Mouse (Mus musculus) heart, embryonic 15.5 days (tissue): ENCODE results near the gene Eno2. TPM values are rescaled to one million over a fixed set of nuclear protein-coding genes. Genes with fewer than 3 reads are reported as not detected.

Experiments
- ATAC-seq: fragments of 200-750 bp; cut with Nextera tagmentation; replicated peaks from 2 replicates; pipeline ENCODE4 v1.8.0; 2017; ENCODE audit warnings: low read depth, moderate TSS enrichment; ENCODE audit not compliant: insufficient number of reproducible peaks, insufficient read depth, low FRiP score
- H3K27ac ChIP-seq: fragments of 300-500 bp; sonication (generic); 2 replicates; pipeline ENCODE4 v1.5.1; 2015; ENCODE audit warnings: mild to moderate bottlenecking, inconsistent platforms
- H3K27me3 ChIP-seq: fragments of 300-500 bp; sonication (generic); 2 replicates; pipeline ENCODE4 v1.6.1; 2015; ENCODE audit warnings: inconsistent platforms
- H3K36me3 ChIP-seq: fragments of 300-500 bp; sonication (generic); 2 replicates; pipeline ENCODE4 v1.6.1; 2015; ENCODE audit warnings: mild to moderate bottlenecking, inconsistent platforms
- H3K4me1 ChIP-seq: fragments of 300-500 bp; sonication (generic); replicated peaks from 2 replicates; pipeline ENCODE4 v1.6.1; 2015; ENCODE audit warnings: inconsistent platforms
- H3K4me2 ChIP-seq: fragments of 300-500 bp; sonication (generic); 2 replicates; pipeline ENCODE4 v1.6.1; 2015; ENCODE audit warnings: inconsistent platforms, mild to moderate bottlenecking, moderate library complexity
- H3K4me3 ChIP-seq: fragments of 300-500 bp; sonication (generic); 2 replicates; pipeline ENCODE4 v1.5.1; 2015; ENCODE audit warnings: mild to moderate bottlenecking, inconsistent platforms
- H3K9ac ChIP-seq: fragments of 300-500 bp; sonication (generic); 2 replicates; pipeline ENCODE4 v1.6.1; 2015; ENCODE audit warnings: mild to moderate bottlenecking, inconsistent platforms
- H3K9me3 ChIP-seq: fragments of 300-500 bp; sonication (generic); replicated peaks from 2 replicates; pipeline ENCODE4 v1.6.1; 2016; ENCODE audit warnings: inconsistent platforms
- WGBS: fragments of 180-500 bp; shearing (Covaris S2); methylation state at CpG from one replicate; pipeline ENCODE4 v1.1.7; 2015; ENCODE audit warnings: mixed read lengths; 5-methylcytosine and 5-hydroxymethylcytosine counted together
- microRNA counts: library from miRNA; unstranded; fragments of <30 nt; microRNA quantifications from one replicate; lab custom pipeline; 2016
- microRNA-seq: library from miRNA; unstranded; fragments of <30 nt; microRNA quantifications from one replicate; pipeline ENCODE4, GENCODE M21; 2016
- polyA plus RNA-seq: library from polyadenylated mRNA; unstranded; fragments of >200 nt; fragmentation: Nextera tagmentation; extraction: Ambion mirVana; gene quantifications from 2 replicates; pipeline ENCODE4 v1.2.1, GENCODE M21; 2015

The Eno2 gene
- polyA plus RNA-seq, 1 experiment from 2014 or later = 2.7 TPM

- Histone ChIP-seq H3K27me3 (no peaks in the 10 kb centered on the region), H3K4me1 (peaks cover 9% of the 10 kb centered on the region), H3K36me3 (peaks cover 11% of the 10 kb centered on the region), H3K4me2 (no peak overlapping the region), H3K9ac (no peak overlapping the region), H3K9me3 (no peaks in the 10 kb centered on the region), H3K4me3 (no peak overlapping the region), H3K27ac (no peak overlapping the region)
- 54% methylated on average over 11 of the region's 11 CpGs for WGBS
- no peak for ATAC-seq
These were observed 48.6 kb downstream of the Eno2 start for GRCm38 (mm10) chr6:124720904-124721303.

- Histone ChIP-seq H3K4me2 (no peak overlapping the region), H3K9me3 (no peaks in the 10 kb centered on the region), H3K36me3 (peaks cover 25% of the 10 kb centered on the region), H3K4me1 (peaks cover 9% of the 10 kb centered on the region), H3K4me3 (peak overlapping the region; percentile 9; the same call in 1 of the 2 replicates), H3K27me3 (no peaks in the 10 kb centered on the region), H3K27ac (peak overlapping the region; percentile 0; the same call in 1 of the 2 replicates), H3K9ac (no peak overlapping the region)
- 50% methylated on average over 7 of the region's 7 CpGs for WGBS
- ATAC-seq = no peak
These were observed 50.0 kb downstream of the Eno2 start for GRCm38 (mm10) chr6:124719354-124719978.

- peak overlapping the region; percentile 0; the same call in 1 of the 2 replicates for H3K27ac ChIP-seq
- H3K4me1 ChIP-seq = peaks cover 15% of the 10 kb centered on the region
- H3K36me3 ChIP-seq = peaks cover 31% of the 10 kb centered on the region
- ATAC-seq = no peak
- no peaks in the 10 kb centered on the region for H3K27me3 ChIP-seq
- H3K9ac ChIP-seq = no peak overlapping the region
- H3K4me2 ChIP-seq = no peak overlapping the region
- H3K4me3 ChIP-seq = peak overlapping the region; percentile 24; the same call in 1 of the 2 replicates
- H3K9me3 ChIP-seq = no peaks in the 10 kb centered on the region
- 71% methylated on average over 16 of the region's 16 CpGs for WGBS
These were observed 50.8 kb downstream of the Eno2 start for GRCm38 (mm10) chr6:124718703-124719102.

- WGBS = 76% methylated on average over 13 of the region's 13 CpGs
- H3K9ac ChIP-seq = no peak overlapping the region
- peaks cover 33% of the 10 kb centered on the region for H3K36me3 ChIP-seq
- ATAC-seq = no peak
- H3K27ac ChIP-seq = no peak overlapping the region; the same call in 1 of the 2 replicates
- peak overlapping the region; percentile 3; the same call in 1 of the 2 replicates for H3K4me2 ChIP-seq
- H3K27me3 ChIP-seq = no peaks in the 10 kb centered on the region
- peak overlapping the region; percentile 24; the same call in 1 of the 2 replicates for H3K4me3 ChIP-seq
- H3K9me3 ChIP-seq = no peaks in the 10 kb centered on the region
- peaks cover 22% of the 10 kb centered on the region for H3K4me1 ChIP-seq
These were observed 51.5 kb downstream of the Eno2 start for GRCm38 (mm10) chr6:124717968-124718367.

GRCm38 (mm10) chr6:124716864-124717490 lies 52.5 kb downstream of the Eno2 start:
- peaks cover 26% of the 10 kb centered on the region for H3K4me1 ChIP-seq
- H3K9me3 ChIP-seq = no peaks in the 10 kb centered on the region
- H3K36me3 ChIP-seq = peaks cover 33% of the 10 kb centered on the region
- WGBS = 63% methylated on average over 20 of the region's 20 CpGs
- H3K27me3 ChIP-seq = no peaks in the 10 kb centered on the region
- H3K9ac ChIP-seq = no peak overlapping the region
- H3K27ac ChIP-seq = no peak overlapping the region
- ATAC-seq = no peak
- H3K4me2 ChIP-seq = no peak overlapping the region; the same call in 1 of the 2 replicates
- H3K4me3 ChIP-seq = no peak overlapping the region

GRCm38 (mm10) chr6:124712918-124713317 lies 56.6 kb downstream of the Eno2 start:
- peak overlapping the region; percentile 76 for H3K4me2 ChIP-seq
- no peak for ATAC-seq
- H3K27me3 ChIP-seq = no peaks in the 10 kb centered on the region
- 11% methylated on average over 11 of the region's 11 CpGs for WGBS
- H3K4me1 ChIP-seq = peaks cover 34% of the 10 kb centered on the region
- H3K9ac ChIP-seq = peak overlapping the region; percentile 88
- H3K27ac ChIP-seq = peak overlapping the region; percentile 87
- H3K36me3 ChIP-seq = peaks cover 39% of the 10 kb centered on the region
- H3K4me3 ChIP-seq = peak overlapping the region; percentile 84
- no peaks in the 10 kb centered on the region for H3K9me3 ChIP-seq

GRCm38 (mm10) chr6:124711824-124712782 lies 57.4 kb downstream of the Eno2 start, which contains the start of the genes Emg1 and Phb2:
Gene Emg1, minus strand, starts transcription at chr6:124712178.
Gene Phb2, plus strand, starts transcription at chr6:124712336.
- under 1% methylated on average over 76 of the region's 76 CpGs for WGBS
- H3K9ac ChIP-seq = peak within 1 kb of the TSS; percentile 88
- ATAC-seq = peak; percentile 97
- no peaks in the 10 kb centered on the region for H3K9me3 ChIP-seq
- no peaks in the 10 kb centered on the region for H3K27me3 ChIP-seq
- H3K4me3 ChIP-seq = peak within 1 kb of the TSS; percentile 84
- H3K27ac ChIP-seq = peak within 1 kb of the TSS; percentile 87
- H3K4me2 ChIP-seq = peak within 1 kb of the TSS; percentile 76
- H3K36me3 ChIP-seq = peaks cover 40% of the 10 kb centered on the region
- peaks cover 34% of the 10 kb centered on the region for H3K4me1 ChIP-seq

MicroRNA genes within 50 kb of the gene (microRNA counts, 519-probe panel; counts per million panel counts)
- microRNA mmu-miR-141 (lab: Ali Mortazavi, UCI) = 895 counts per million, percentile 3 among the panel's probes with 10 or more counts
- 2,284 counts per million, percentile 38 among the panel's probes with 10 or more counts for microRNA mmu-miR-200c (lab: Ali Mortazavi, UCI)

Small RNA genes within 50 kb of the gene (microRNA-seq; reads per million reads assigned to microRNA genes)
- gene Mir141 (237 reads per million, percentile 62 among the genes with 10 or more reads in this experiment), gene Mir200c (2,049 reads per million, percentile 83 among the genes with 10 or more reads in this experiment)

Other genes with a start within 250 kb of the Eno2 start
- gene C1s1, start 227.3 kb downstream of the Eno2 start, polyA plus RNA-seq = 2.0 and 3.6 TPM in 2 replicates
- gene C1rb, start 199.4 kb downstream of the Eno2 start, polyA plus RNA-seq = not detected in 2 replicates
- gene C1s2, start 133.6 kb downstream of the Eno2 start, polyA plus RNA-seq = not detected in 2 replicates
- 41.0 and 53.6 TPM in 2 replicates for gene Lpcat3, start 106.6 kb downstream of the Eno2 start, polyA plus RNA-seq
- gene Emg1, start 57.5 kb downstream of the Eno2 start, polyA plus RNA-seq = 108 and 121 TPM in 2 replicates
- gene Phb2, start 57.3 kb downstream of the Eno2 start, polyA plus RNA-seq = 307 and 324 TPM in 2 replicates
- 5.6 and 21.1 TPM in 2 replicates for gene Ptpn6, start 31.0 kb downstream of the Eno2 start, polyA plus RNA-seq
- gene Grcc10, start 28.3 kb downstream of the Eno2 start, polyA plus RNA-seq = 387 and 416 TPM in 2 replicates
- gene Gm45234, start 13.7 kb downstream of the Eno2 start, polyA plus RNA-seq = not detected in 2 replicates
- 9.3 and 11.7 TPM in 2 replicates for gene Atn1, start 13.1 kb downstream of the Eno2 start, polyA plus RNA-seq
- 0.83 and 1.0 TPM in 2 replicates for gene Lrrc23, start 10.1 kb upstream of the Eno2 start, polyA plus RNA-seq
- 7.0 and 9.8 TPM in 2 replicates for gene Spsb2, start 39.0 kb upstream of the Eno2 start, polyA plus RNA-seq
- 1,247 and 1,352 TPM in 2 replicates for gene Tpi1, start 44.6 kb upstream of the Eno2 start, polyA plus RNA-seq
- gene Usp5, start 59.8 kb upstream of the Eno2 start, polyA plus RNA-seq = 87.2 and 114 TPM in 2 replicates
- 117 and 128 TPM in 2 replicates for gene Cdca3, start 59.9 kb upstream of the Eno2 start, polyA plus RNA-seq
- gene Gnb3, start 70.6 kb upstream of the Eno2 start, polyA plus RNA-seq = 4.9 and 5.2 TPM in 2 replicates
- gene P3h3, start 88.1 kb upstream of the Eno2 start, polyA plus RNA-seq = 14.0 and 24.2 TPM in 2 replicates
- 2.2 and 2.4 TPM in 2 replicates for gene Gpr162, start 94.3 kb upstream of the Eno2 start, polyA plus RNA-seq
- 0.05 and 0.68 TPM in 2 replicates for gene Cd4, start 118.5 kb upstream of the Eno2 start, polyA plus RNA-seq
- 1.2 and 1.7 TPM in 2 replicates for gene Lag3, start 142.0 kb upstream of the Eno2 start, polyA plus RNA-seq
- gene Ptms, start 150.4 kb upstream of the Eno2 start, polyA plus RNA-seq = 255 and 294 TPM in 2 replicates
- gene Mlf2, start 161.7 kb upstream of the Eno2 start, polyA plus RNA-seq = 358 and 371 TPM in 2 replicates
- gene Cops7a, start 195.9 kb upstream of the Eno2 start, polyA plus RNA-seq = 129 and 139 TPM in 2 replicates
- gene Pianp, start 227.0 kb upstream of the Eno2 start, polyA plus RNA-seq = 0.62 and 1.1 TPM in 2 replicates
- gene Zfp384, start 239.5 kb upstream of the Eno2 start, polyA plus RNA-seq = 9.0 and 12.4 TPM in 2 replicates